Comparison of ENCODE assay signal across 9 mouse cellular contexts in genomic region chr5:20941205-20941604, GRCm38 (mm10). TPM values are rescaled to one million over a fixed set of nuclear protein-coding genes. Genes with fewer than 3 reads are reported as not detected.
DNase-seq lines count a peak whose midpoint lies in the region; ATAC-seq and TF ChIP-seq lines count a peak whose summit lies in the region.
"Had no signal": no experiment of that assay in that cellular context is flagged by ENCODE, and none has a peak within 500 bp of the region (broad histone marks: within the 10 kb centered on the region; RNA-seq: fewer than 3 reads in every experiment).

No protein-coding gene starts in this region.

- no peaks in the 10 kb centered on the region for H3K9me3 ChIP-seq in heart, embryonic 11.5 days (replicated peaks; ENCODE audit: control insufficient read depth, low read length)
- no peaks in the 10 kb centered on the region for H3K9me3 ChIP-seq in liver, embryonic 16.5 days (replicated peaks; ENCODE audit: control insufficient read depth, low read length)

- no peak overlapping the region for H3K9ac ChIP-seq in heart, embryonic 11.5 days (ENCODE audit: low read depth, low read length)
- H3K9ac ChIP-seq in liver, embryonic 16.5 days (ENCODE audit: low read depth, low read length), result peak overlapping the region; percentile 1; the same call in 1 of the 2 replicates

- H3K4me3 ChIP-seq in heart, embryonic 11.5 days (ENCODE audit: low read depth, low read length), result no peak overlapping the region
- no peak overlapping the region for H3K4me3 ChIP-seq in liver, embryonic 16.5 days (ENCODE audit: low read depth, low read length)
- no peak overlapping the region for H3K4me3 ChIP-seq in thymus, adult 2 months (ENCODE audit: control insufficient read depth, insufficient read depth, low read length)

- DNase-seq in layer of hippocampus, adult 11-12 months (ENCODE audit: low spot score), result peak; percentile 24
- DNase-seq in layer of hippocampus, adult 18-20 months (ENCODE audit: low spot score in 2 of 2), result no peak
- peak; percentile 76 for DNase-seq in brain, adult 2 months (ENCODE audit: low read depth, low spot score)
- peak; percentile 60 for DNase-seq in thymus, adult 2 months
- no peak for DNase-seq in left cerebral cortex, adult 18-20 months (ENCODE audit: low spot score in 2 of 2)
- no peak for DNase-seq in left cerebral cortex, postnatal 10 days (ENCODE audit: extremely low spot score in 1 of 2, low spot score in 2 of 2)

- peak overlapping the region; percentile 79 for H3K27ac ChIP-seq in heart, embryonic 11.5 days (ENCODE audit: low read depth, low read length)
- H3K27ac ChIP-seq in liver, embryonic 16.5 days (ENCODE audit: low read length), result peak overlapping the region; percentile 64
- H3K27ac ChIP-seq in thymus, adult 2 months (ENCODE audit: control insufficient read depth, insufficient read depth, low read length), result peak overlapping the region; percentile 64; the same call in 1 of the 2 replicates
- H3K27ac ChIP-seq: kidney, postnatal 0 days had no signal

- H3K36me3 ChIP-seq in heart, embryonic 11.5 days (ENCODE audit: control insufficient read depth, insufficient read depth, low read length), result no peaks in the 10 kb centered on the region
- H3K36me3 ChIP-seq in liver, embryonic 16.5 days (ENCODE audit: control insufficient read depth, insufficient read depth), result no peaks in the 10 kb centered on the region
- no peaks in the 10 kb centered on the region for H3K36me3 ChIP-seq in thymus, adult 2 months (ENCODE audit: control insufficient read depth, insufficient read depth, low read length)

- WGBS in heart, embryonic 11.5 days (ENCODE audit: insufficient replicate concordance), result 18% methylated on average over 5 of the region's 5 CpGs
- 4% methylated on average over 5 of the region's 5 CpGs for WGBS in liver, embryonic 16.5 days (ENCODE audit: insufficient replicate concordance)
- WGBS in thymus, adult 2 months, result under 1% methylated on average over 5 of the region's 5 CpGs

- ATAC-seq in heart, embryonic 11.5 days (replicated peaks; ENCODE audit: insufficient number of reproducible peaks, low FRiP score, low TSS enrichment), result peak; percentile 54; the same call in 1 of the 2 replicates
- peak; percentile 82 for ATAC-seq in liver, embryonic 16.5 days (ENCODE audit: low read depth)

- TF ChIP-seq POLR2A in thymus, adult 2 months (IDR thresholded peaks at IDR 0.05; ENCODE audit: control insufficient read depth, extremely low read depth, insufficient read depth, low read length, poor library complexity), result no peak

- H3K27me3 ChIP-seq in heart, embryonic 11.5 days (ENCODE audit: control insufficient read depth, insufficient read depth, low read length), result no peaks in the 10 kb centered on the region
- H3K27me3 ChIP-seq in liver, embryonic 16.5 days (ENCODE audit: control insufficient read depth, insufficient read depth, low read depth, low read length), result no peaks in the 10 kb centered on the region
- H3K27me3 ChIP-seq in thymus, adult 2 months (ENCODE audit: control insufficient read depth, insufficient read depth, low read length), result no peaks in the 10 kb centered on the region

- intact Hi-C loops in left cerebral cortex, postnatal 10 days (cut with DNase I), result no loop called here

- H3K4me1 ChIP-seq in heart, embryonic 11.5 days (ENCODE audit: control insufficient read depth, insufficient read depth, low read length), result peaks cover 44% of the 10 kb centered on the region
- peaks cover 67% of the 10 kb centered on the region for H3K4me1 ChIP-seq in liver, embryonic 16.5 days (ENCODE audit: control insufficient read depth, low read depth, low read length)
- peaks cover 37% of the 10 kb centered on the region for H3K4me1 ChIP-seq in thymus, adult 2 months (replicated peaks; ENCODE audit: control insufficient read depth, insufficient read depth, low read length)

- TF ChIP-seq CTCF in thymus, adult 2 months (IDR thresholded peaks at IDR 0.05; ENCODE audit: borderline replicate concordance, control insufficient read depth, extremely low read depth, insufficient read depth, low read length, poor library complexity), result no peak

- no peak overlapping the region for H3K4me2 ChIP-seq in heart, embryonic 11.5 days
- H3K4me2 ChIP-seq in liver, embryonic 16.5 days (ENCODE audit: low read depth, low read length), result 0 out of 2 replicates have a peak overlapping the region, but pooled peaks have one; percentile 15

RNA-seq across cellular contexts. Expression of gene Rsbn1l, which starts 15.0 kb away (rescaled TPM):
- 10 to 100 TPM; 20.3 to 21.4 TPM for total RNA-seq in layer of hippocampus, adult 18-20 months (2021)
- 5.9 and 8.4 TPM in 2 replicates for polyA plus RNA-seq in heart, embryonic 11.5 days (2014; fragmentation: Nextera tagmentation; extraction: Ambion mirVana)
- 3.3 and 3.7 TPM in 2 replicates for polyA plus RNA-seq in liver, embryonic 16.5 days (2015; fragmentation: Nextera tagmentation; extraction: Ambion mirVana)
- 15.0 and 17.6 TPM in 2 replicates for polyA plus RNA-seq in thymus, adult 2 months (2012; rRNA removed)
- total RNA-seq in left cerebral cortex, adult 18-20 months (2021), result 10 to 100 TPM; 19.1 to 21.2 TPM
- total RNA-seq in left cerebral cortex, postnatal 10 days (2021), result 10 to 100 TPM; 14.1 to 14.6 TPM

RNA-seq across cellular contexts. Expression of gene Tmem60, which starts 59.2 kb away (rescaled TPM):
- total RNA-seq in layer of hippocampus, adult 18-20 months (2021), result 10 to 100 TPM; 18.8 to 22.8 TPM
- 46.7 and 51.8 TPM in 2 replicates for polyA plus RNA-seq in heart, embryonic 11.5 days (2014; fragmentation: Nextera tagmentation; extraction: Ambion mirVana)
- polyA plus RNA-seq in liver, embryonic 16.5 days (2015; fragmentation: Nextera tagmentation; extraction: Ambion mirVana), result 32.4 and 34.5 TPM in 2 replicates
- 12.6 and 15.5 TPM in 2 replicates for polyA plus RNA-seq in thymus, adult 2 months (2012; rRNA removed)
- 10 to 100 TPM; 23.9 to 25.9 TPM for total RNA-seq in left cerebral cortex, adult 18-20 months (2021)
- 10 to 100 TPM; 22.7 to 23.7 TPM for total RNA-seq in left cerebral cortex, postnatal 10 days (2021)

RNA-seq across cellular contexts. Expression of gene Phtf2, which starts 59.3 kb away (rescaled TPM):
- 10 to 100 TPM in 1 of 2 experiments, 1 to 10 TPM in 1; 9.1 to 12.1 TPM for total RNA-seq in layer of hippocampus, adult 18-20 months (2021)
- polyA plus RNA-seq in heart, embryonic 11.5 days (2014; fragmentation: Nextera tagmentation; extraction: Ambion mirVana), result 38.9 and 50.4 TPM in 2 replicates
- polyA plus RNA-seq in liver, embryonic 16.5 days (2015; fragmentation: Nextera tagmentation; extraction: Ambion mirVana), result 5.6 and 5.7 TPM in 2 replicates
- polyA plus RNA-seq in thymus, adult 2 months (2012; rRNA removed), result 4.5 and 5.2 TPM in 2 replicates
- 10 to 100 TPM; 16.1 to 16.5 TPM for total RNA-seq in left cerebral cortex, adult 18-20 months (2021)
- total RNA-seq in left cerebral cortex, postnatal 10 days (2021), result 10 to 100 TPM; 23.4 to 28.1 TPM

Comparison
In these comparisons a context has a peak if more than half of its experiments do, and no peak if none do; other contexts are left out.
1. DNase-seq: peak in layer of hippocampus, adult 11-12 months (single experiment), brain, adult 2 months (single experiment) and thymus, adult 2 months (single experiment); none in layer of hippocampus, adult 18-20 months (0 of 2), left cerebral cortex, adult 18-20 months (0 of 2) and left cerebral cortex, postnatal 10 days (0 of 2).
2. Peak in every context shown above with its lines, with median percentiles within 50 percentile points of each other: H3K27ac ChIP-seq.